Mouse (Mus musculus) kidney, postnatal 0 days (tissue): ENCODE results near the gene Vegfc. TPM values are rescaled to one million over a fixed set of nuclear protein-coding genes. Genes with fewer than 3 reads are reported as not detected.

ENCODE experiments used
- ATAC-seq: fragments of 200-750 bp; cut with Nextera tagmentation; replicated peaks from 2 replicates; pipeline ENCODE4 v1.8.0; 2017; ENCODE audit warnings: low read depth, moderate number of reproducible peaks, moderate TSS enrichment, moderate library complexity; ENCODE audit not compliant: low FRiP score
- DNase-seq: peaks from one replicate; pipeline ENCODE4 v3.0.0-alpha.2; 2016; ENCODE audit warnings: low spot score
- H3K27ac ChIP-seq: fragments of 300-500 bp; sonication (generic); 2 replicates; pipeline ENCODE4 v1.5.1; 2014; ENCODE audit warnings: mild to moderate bottlenecking
- H3K27me3 ChIP-seq: fragments of 300-500 bp; sonication (generic); 2 replicates; pipeline ENCODE4 v1.6.1; 2014; ENCODE audit warnings: low read length, mixed read lengths; ENCODE audit not compliant: insufficient read depth
- H3K36me3 ChIP-seq: fragments of 300-500 bp; sonication (generic); 2 replicates; pipeline ENCODE4 v1.6.1; 2014; ENCODE audit warnings: low read length, mixed read lengths; ENCODE audit not compliant: insufficient read depth
- H3K4me1 ChIP-seq: fragments of 300-500 bp; sonication (generic); replicated peaks from 2 replicates; pipeline ENCODE4 v1.6.1; 2014; ENCODE audit warnings: antibody characterized with exemption, low read length, mixed read lengths; ENCODE audit not compliant: insufficient read depth
- H3K4me2 ChIP-seq: fragments of 300-500 bp; sonication (generic); 2 replicates; pipeline ENCODE4 v1.6.1; 2014; ENCODE audit warnings: mild to moderate bottlenecking, low read length, moderate library complexity, mixed read lengths
- H3K4me3 ChIP-seq: fragments of 300-500 bp; sonication (generic); replicated peaks from 2 replicates; pipeline ENCODE4 v1.5.1; 2014; ENCODE audit warnings: low read depth, low read length
- H3K9ac ChIP-seq: fragments of 300-500 bp; sonication (generic); 2 replicates; pipeline ENCODE4 v1.6.1; 2014; ENCODE audit warnings: low read depth, low read length
- H3K9me3 ChIP-seq: fragments of 300-500 bp; sonication (generic); replicated peaks from 2 replicates; pipeline ENCODE4 v1.6.1; 2016; ENCODE audit warnings: low read length, inconsistent platforms, mixed read lengths
- CTCF ChIP-seq: IDR thresholded peaks from 2 replicates; pipeline ENCODE4 v1.5.1; 2016; ENCODE audit warnings: antibody characterized with exemption, low read depth, mild to moderate bottlenecking, moderate library complexity
- WGBS: fragments of 180-500 bp; shearing (Covaris S2); extraction: QIAGEN DNeasy Blood & Tissue Kit; methylation state at CpG from one replicate; pipeline ENCODE4 v1.1.7; 2014; 5-methylcytosine and 5-hydroxymethylcytosine counted together
- polyA plus RNA-seq: library from polyadenylated mRNA; unstranded; fragments of >200 nt; fragmentation: Nextera tagmentation; extraction: Ambion mirVana; gene quantifications from 2 replicates; pipeline ENCODE4 v1.2.1, GENCODE M21; 2015

The Vegfc gene
- polyA plus RNA-seq, 1 experiment from 2014 or later: 8.2 TPM

GRCm38 (mm10) chr8:54076301-54076700 lies 1.1 kb upstream of the Vegfc start:
- Histone ChIP-seq H3K27ac (no peak overlapping the region), H3K36me3 (no peaks in the 10 kb centered on the region), H3K9ac (no peak overlapping the region), H3K27me3 (no peaks in the 10 kb centered on the region), H3K9me3 (no peaks in the 10 kb centered on the region), H3K4me3 (peak overlapping the region; percentile 80), H3K4me2 (peak overlapping the region; percentile 91), H3K4me1 (0 out of 2 replicates have a peak, but pooled peaks cover 4% of the 10 kb centered on the region)
- TF ChIP-seq CTCF: no peak
- WGBS: 71% methylated on average over 1 of the region's 1 CpGs
- ATAC-seq (no peak), DNase-seq (no peak)

DNA sequence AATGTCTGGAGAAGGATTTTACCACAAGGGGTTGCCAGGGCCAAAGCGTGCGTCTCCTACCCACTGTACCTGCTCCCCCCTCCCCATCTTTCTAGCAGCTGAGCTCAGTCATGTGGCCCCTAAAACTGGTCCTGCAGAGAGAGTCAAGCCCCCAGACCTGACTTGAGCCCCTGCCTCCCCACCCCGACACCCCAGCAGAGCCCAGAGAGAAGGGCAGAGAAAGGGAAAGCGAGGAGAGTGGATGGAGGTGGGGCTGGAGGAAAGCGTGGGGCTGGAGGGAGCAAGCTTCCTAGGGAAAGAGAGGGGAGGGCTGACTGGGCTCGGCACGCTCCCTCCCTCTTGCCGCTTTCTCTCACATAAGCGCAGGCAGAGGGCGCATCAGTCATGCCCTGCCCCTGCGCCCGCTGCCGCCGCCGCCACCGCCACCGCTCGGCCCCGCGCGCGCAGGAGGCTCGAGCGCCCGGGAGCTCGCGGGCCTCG lies 575 bp upstream of the Vegfc start:
- H3K4me2 ChIP-seq: peak overlapping the region; percentile 91
- H3K27ac ChIP-seq: peak overlapping the region; percentile 70
- peak overlapping the region; percentile 86 for H3K9ac ChIP-seq
- H3K36me3 ChIP-seq: no peaks in the 10 kb centered on the region
- whole genome bisulfite sequencing: 2% methylated on average over 13 of the region's 28 CpGs
- H3K9me3 ChIP-seq: no peaks in the 10 kb centered on the region
- peak; percentile 88 for DNase-seq
- H3K27me3 ChIP-seq: no peaks in the 10 kb centered on the region
- peak overlapping the region; percentile 80 for H3K4me3 ChIP-seq
- TF ChIP-seq CTCF: peak; percentile 44
- H3K4me1 ChIP-seq: 0 out of 2 replicates have a peak, but pooled peaks cover 4% of the 10 kb centered on the region
- peak; percentile 83 for ATAC-seq

GRCm38 (mm10) chr8:54078121-54078440 lies 675 bp downstream of the Vegfc start:
- peak overlapping the region; percentile 86 for H3K9ac ChIP-seq
- H3K36me3 ChIP-seq: no peaks in the 10 kb centered on the region
- no peaks in the 10 kb centered on the region for H3K27me3 ChIP-seq
- peak overlapping the region; percentile 80 for H3K4me3 ChIP-seq
- 0 out of 2 replicates have a peak, but pooled peaks cover 4% of the 10 kb centered on the region for H3K4me1 ChIP-seq
- peak overlapping the region; percentile 91 for H3K4me2 ChIP-seq
- 9% methylated on average over 1 of the region's 1 CpGs for WGBS
- no peak for TF ChIP-seq CTCF
- ATAC-seq (no peak), DNase-seq (no peak)
- no peaks in the 10 kb centered on the region for H3K9me3 ChIP-seq
- H3K27ac ChIP-seq: peak overlapping the region; percentile 70

DNA sequence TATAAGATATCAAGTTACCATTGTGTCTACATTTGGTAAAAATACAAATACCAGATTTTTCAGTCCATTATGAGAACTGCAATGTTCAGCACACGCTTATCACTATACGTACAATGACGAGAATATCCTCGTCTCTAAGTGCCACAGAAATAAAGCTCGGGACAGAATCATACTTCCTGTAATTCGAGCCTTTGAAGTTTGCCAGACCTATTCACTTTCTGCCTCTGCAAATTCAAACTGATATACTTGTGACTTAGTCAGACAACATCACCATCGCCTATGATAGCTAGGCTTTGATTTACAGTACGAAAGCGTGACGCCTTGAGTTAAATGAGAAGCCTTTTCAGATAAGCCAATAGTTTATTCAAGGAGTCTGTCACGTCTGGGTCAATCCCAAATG lies 1.6 kb downstream of the Vegfc start:
- DNase-seq: peak; percentile 5
- H3K4me2 ChIP-seq: peak overlapping the region; percentile 43
- 21% methylated on average over 11 of the region's 11 CpGs for WGBS
- TF ChIP-seq CTCF: no peak
- ATAC-seq: no peak
- H3K4me1 ChIP-seq: 0 out of 2 replicates have a peak, but pooled peaks cover 4% of the 10 kb centered on the region
- no peaks in the 10 kb centered on the region for H3K27me3 ChIP-seq
- no peaks in the 10 kb centered on the region for H3K36me3 ChIP-seq
- no peak overlapping the region for H3K9ac ChIP-seq
- no peak overlapping the region for H3K27ac ChIP-seq
- H3K4me3 ChIP-seq: peak overlapping the region; percentile 13; the same call in 1 of the 2 replicates
- no peaks in the 10 kb centered on the region for H3K9me3 ChIP-seq

DNA sequence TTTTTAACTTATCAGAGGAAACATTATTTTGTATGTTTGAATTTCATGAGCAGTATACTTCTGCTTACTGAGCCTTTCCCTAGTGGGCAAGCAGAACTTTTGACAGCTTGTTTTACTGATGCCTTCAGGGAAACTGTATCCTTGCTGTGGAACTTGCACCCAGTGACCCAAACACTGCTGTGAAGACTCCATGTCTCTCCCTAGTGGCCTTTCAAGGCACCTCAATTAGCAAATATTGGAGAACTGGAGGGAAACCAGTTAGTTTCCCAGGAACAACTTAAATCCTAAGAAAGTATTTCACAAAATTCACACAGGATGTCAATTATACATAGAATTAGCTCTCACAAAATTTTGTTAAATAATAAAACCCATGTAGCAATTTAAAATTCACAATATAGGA lies 2.2 kb downstream of the Vegfc start:
- Histone ChIP-seq H3K36me3 (no peaks in the 10 kb centered on the region), H3K9ac (no peak overlapping the region), H3K4me1 (0 out of 2 replicates have a peak, but pooled peaks cover 4% of the 10 kb centered on the region), H3K4me2 (no peak overlapping the region), H3K4me3 (no peak overlapping the region), H3K27ac (no peak overlapping the region), H3K27me3 (no peaks in the 10 kb centered on the region), H3K9me3 (no peaks in the 10 kb centered on the region)
- DNase-seq (peak; percentile 78), ATAC-seq (no peak)
- peak; percentile 69 for TF ChIP-seq CTCF

- WGBS: 73% methylated on average over 6 of the region's 6 CpGs
- Histone ChIP-seq H3K4me3 (no peak overlapping the region), H3K4me2 (no peak overlapping the region), H3K9me3 (no peaks in the 10 kb centered on the region), H3K9ac (no peak overlapping the region), H3K4me1 (no peaks in the 10 kb centered on the region), H3K27me3 (no peaks in the 10 kb centered on the region), H3K36me3 (no peaks in the 10 kb centered on the region), H3K27ac (no peak overlapping the region)
- TF ChIP-seq CTCF: no peak
- ATAC-seq: no peak
- no peak for DNase-seq
These were observed 8.5 kb downstream of the Vegfc start for GRCm38 (mm10) chr8:54085896-54086295.

GRCm38 (mm10) chr8:54087114-54087513 lies 9.7 kb downstream of the Vegfc start:
- H3K9me3 ChIP-seq: no peaks in the 10 kb centered on the region
- no peak for DNase-seq
- no peaks in the 10 kb centered on the region for H3K4me1 ChIP-seq
- no peak for ATAC-seq
- no peak overlapping the region for H3K27ac ChIP-seq
- no peaks in the 10 kb centered on the region for H3K27me3 ChIP-seq
- H3K9ac ChIP-seq: no peak overlapping the region
- WGBS: 70% methylated on average over 2 of the region's 2 CpGs
- TF ChIP-seq CTCF: no peak
- no peak overlapping the region for H3K4me3 ChIP-seq
- H3K4me2 ChIP-seq: no peak overlapping the region
- no peaks in the 10 kb centered on the region for H3K36me3 ChIP-seq
